Mouse (Mus musculus) large intestine, adult 2 months (tissue): ENCODE data around the gene Adat1. TPM values are rescaled to one million over a fixed set of nuclear protein-coding genes. Genes with fewer than 3 reads are reported as not detected.
A peak's percentile ranks its signal among the peaks of the same experiment; 100 is the strongest.

ENCODE experiments used
- DNase-seq: peaks from one replicate; pipeline ENCODE4 v3.0.0-alpha.2; 2012; ENCODE audit warnings: low read depth, low spot score
- WGBS: fragments of 180-500 bp; shearing (Covaris S2); methylation state at CpG from one replicate; pipeline ENCODE4 v1.1.7; 2018; 5-methylcytosine and 5-hydroxymethylcytosine counted together
- polyA plus RNA-seq: library from polyadenylated mRNA; depleted of rRNA; stranded (reverse); fragments of >200 nt; gene quantifications from 2 replicates; pipeline ENCODE4 v1.2.3, GENCODE M21; 2012; rRNA removed

Gene Adat1
- 1.7 and 2.2 TPM in 2 replicates for polyA plus RNA-seq

DNA sequence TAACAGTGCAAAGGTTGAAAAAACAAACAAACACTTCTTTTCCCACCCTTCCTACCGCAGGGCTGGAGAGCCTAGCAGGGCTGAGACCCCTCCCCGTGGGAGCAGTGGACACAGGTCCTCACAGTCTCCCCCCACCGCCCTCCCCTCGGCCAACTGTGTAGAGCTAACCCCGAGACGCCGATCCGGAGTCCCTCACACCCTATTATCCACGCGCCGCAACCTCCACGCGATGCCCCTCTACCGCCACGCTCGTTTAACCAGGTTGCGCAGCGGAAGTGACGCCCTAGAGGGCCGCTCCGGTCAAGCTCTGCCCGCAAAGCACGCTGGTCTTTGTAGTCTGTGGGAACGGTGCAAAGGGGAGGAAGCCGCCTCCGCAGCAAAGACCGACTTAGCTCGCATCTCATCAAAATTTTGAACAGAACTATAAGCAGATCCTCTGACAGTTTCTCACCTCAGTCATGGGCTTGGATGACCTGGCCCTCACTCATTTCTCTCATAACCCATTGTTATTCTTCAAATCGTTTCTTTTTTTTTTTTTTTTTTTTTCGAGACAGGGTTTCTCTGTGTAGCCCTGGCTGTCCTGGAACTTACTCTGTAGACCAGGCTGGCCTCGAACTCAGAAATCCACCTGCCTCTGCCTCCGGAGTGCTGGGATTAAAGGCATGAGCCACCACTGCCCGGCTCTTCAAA is at the start of gene Adat1:
Gene Adat1, minus strand, starts transcription at position 290 of the 690 bp plus-strand sequence.
- WGBS = 2% methylated on average over 33 of the region's 33 CpGs
- peak; percentile 85 for DNase-seq

DNA sequence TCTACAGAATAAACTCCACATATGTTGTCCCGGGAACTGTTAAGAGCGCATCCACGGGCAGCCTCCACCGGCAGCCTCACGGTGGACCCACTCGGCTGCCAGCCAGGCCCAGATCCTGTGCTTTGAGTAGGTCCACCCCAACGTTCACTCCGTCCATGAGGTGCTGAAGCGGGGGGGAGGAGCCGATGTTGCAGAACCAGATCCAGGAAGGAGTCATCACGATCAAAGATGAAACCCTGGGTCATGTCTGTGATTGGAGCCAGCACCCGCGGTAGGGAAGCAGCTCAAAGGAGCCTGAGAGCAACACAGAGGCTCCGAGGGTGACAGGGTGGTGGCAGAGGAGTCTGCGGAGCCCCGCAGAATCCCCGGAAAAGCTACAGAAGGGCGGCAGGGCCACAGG is 45.4 kb upstream of the Adat1 start:
- DNase-seq = no peak
- 78% methylated on average over 18 of the region's 18 CpGs for WGBS

DNA sequence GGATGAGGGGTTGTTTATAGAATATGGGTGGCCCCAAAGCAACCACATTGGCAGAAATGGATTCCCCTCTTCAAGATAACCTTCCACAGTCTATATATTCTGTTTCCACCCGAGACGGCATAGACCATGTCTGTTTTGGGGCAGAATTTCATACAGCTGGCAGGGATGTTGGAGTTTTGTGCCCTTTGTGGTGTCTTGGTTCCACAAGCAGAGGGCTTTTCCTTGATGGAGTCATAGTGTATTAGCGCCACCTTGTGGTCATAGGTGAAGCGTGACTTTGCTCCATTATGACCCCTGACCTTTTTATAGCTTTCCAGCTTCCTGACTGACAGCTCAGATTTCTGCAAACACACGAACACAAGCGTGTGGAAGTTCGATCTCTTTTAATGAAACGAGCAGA is 42.5 kb upstream of the Adat1 start:
- 11% methylated on average over 8 of the region's 8 CpGs for WGBS
- DNase-seq = peak; percentile 45

DNA sequence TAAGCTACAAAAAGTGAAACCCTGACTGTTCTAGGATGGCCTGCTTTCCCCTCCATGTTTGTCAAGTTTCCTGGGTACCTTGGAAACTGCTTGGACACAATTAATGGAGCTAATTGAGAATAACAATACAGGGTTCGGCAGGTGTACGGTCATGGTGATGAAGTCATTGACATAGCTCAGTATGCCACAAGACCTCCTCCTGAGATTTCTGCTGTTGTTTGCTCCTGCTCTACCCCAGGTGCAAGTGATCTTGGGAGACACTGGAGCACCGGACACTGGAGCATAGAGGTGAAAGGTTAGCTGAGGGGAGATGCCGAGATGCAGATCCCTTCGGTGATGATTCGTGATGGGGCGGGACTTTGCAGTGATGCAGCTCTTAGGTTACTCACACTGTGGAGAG is 41.0 kb upstream of the Adat1 start:
- 71% methylated on average over 7 of the region's 7 CpGs for WGBS
- DNase-seq = no peak

DNA sequence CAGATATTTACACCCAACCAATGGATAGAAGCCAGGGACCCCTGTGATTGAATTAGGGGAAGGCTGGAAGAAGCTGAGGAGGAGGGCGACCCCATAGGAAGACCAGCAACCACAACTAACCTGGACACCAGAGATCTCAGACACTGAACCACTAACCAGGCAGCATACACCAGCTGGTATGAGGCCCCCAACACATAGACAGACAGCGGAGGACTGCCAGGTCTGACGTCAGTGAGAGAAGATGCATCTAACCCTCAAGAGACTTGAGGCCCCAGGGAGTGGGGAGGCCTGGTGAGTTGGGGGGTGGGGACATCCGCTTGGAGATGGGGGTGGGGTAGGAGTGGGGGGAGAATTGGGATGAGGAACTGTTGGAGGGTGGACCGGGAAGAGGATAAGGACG is 38.6 kb upstream of the Adat1 start:
- 71% methylated on average over 6 of the region's 6 CpGs for WGBS
- no peak for DNase-seq

- DNase-seq = no peak
- WGBS = 71% methylated on average over 7 of the region's 7 CpGs
Measured at GRCm38 (mm10) chr8:112029455-112029854, 37.4 kb upstream of the Adat1 start.

GRCm38 (mm10) chr8:112014936-112015335 is 22.8 kb upstream of the Adat1 start, which contains the start of gene Gm6793:
Gene Gm6793 (minus strand): TSS chr8:112015036.
- WGBS = 94% methylated on average over 11 of the region's 11 CpGs
- no peak for DNase-seq

- no peak for DNase-seq
- WGBS = under 1% methylated on average over 40 of the region's 40 CpGs
Measured at GRCm38 (mm10) chr8:112011816-112012242, 19.7 kb upstream of the Adat1 start.

DNA sequence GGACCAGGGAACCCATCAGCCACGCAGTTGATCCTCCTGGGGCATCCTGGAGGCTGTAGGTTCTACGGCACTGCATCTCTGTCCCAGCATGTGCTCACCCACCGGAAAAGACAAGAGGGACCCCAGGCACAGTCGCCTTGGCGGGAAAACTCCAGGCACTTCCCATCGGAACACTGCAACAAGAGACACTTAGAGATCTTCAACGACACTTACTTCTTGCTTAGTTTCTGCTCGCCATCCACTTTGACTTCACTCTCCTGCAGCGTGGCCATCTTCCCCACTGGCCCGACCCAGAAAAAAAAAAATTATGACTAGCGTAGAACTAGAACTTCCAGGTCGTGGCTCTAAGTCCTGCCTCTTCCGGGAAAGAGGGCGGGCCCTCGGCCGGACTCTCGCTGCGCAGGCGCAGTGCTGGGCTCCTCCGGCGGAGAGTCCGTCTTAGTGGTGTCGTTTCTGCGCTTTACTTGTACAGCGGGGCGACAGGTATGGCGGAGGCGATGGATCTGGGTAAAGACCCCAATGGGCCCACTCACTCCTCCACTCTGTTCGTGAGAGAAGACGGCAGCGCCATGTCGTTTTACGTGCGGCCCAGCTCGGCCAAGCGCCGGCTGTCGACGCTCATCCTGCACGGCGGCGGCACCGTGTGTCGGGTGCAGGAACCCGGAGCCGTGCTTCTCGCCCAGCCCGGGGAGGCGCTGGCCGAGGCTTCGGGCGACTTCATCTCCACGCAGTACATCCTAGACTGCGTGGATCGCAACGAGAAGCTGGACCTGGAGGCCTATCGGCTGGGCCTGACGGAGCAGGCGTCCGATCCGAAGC is 19.1 kb upstream of the Adat1 start, which contains the start of the genes Kars and Terf2ip:
Gene Kars, minus strand, starts transcription at position 327 of the 819 bp plus-strand sequence.
Gene Terf2ip, plus strand, starts transcription at position 402 of the 819 bp plus-strand sequence.
- under 1% methylated on average over 61 of the region's 61 CpGs for WGBS
- peak; percentile 83 for DNase-seq

DNA sequence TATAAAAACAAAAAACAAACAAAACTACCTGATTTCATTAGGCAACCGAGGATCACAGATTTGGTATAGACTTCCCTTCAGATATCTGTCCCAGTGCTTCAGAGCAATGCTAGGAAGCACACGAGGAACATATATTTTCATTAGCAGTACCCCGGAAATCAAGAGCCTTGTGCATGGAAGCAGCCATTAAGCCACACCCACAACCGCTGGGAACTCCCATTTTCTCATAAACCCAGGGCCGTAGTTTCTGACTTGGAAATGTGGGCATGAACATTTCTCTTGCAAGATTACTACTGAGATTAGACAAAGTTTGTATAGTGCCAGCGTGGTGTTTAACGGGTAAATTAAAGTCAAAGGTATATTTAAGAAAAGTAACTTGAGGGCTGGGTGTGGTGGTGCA is 17.5 kb upstream of the Adat1 start:
- DNase-seq = no peak
- 62% methylated on average over 7 of the region's 7 CpGs for WGBS

GRCm38 (mm10) chr8:112007669-112008068 is 15.6 kb upstream of the Adat1 start:
- no peak for DNase-seq
- WGBS = 73% methylated on average over 2 of the region's 2 CpGs

DNA sequence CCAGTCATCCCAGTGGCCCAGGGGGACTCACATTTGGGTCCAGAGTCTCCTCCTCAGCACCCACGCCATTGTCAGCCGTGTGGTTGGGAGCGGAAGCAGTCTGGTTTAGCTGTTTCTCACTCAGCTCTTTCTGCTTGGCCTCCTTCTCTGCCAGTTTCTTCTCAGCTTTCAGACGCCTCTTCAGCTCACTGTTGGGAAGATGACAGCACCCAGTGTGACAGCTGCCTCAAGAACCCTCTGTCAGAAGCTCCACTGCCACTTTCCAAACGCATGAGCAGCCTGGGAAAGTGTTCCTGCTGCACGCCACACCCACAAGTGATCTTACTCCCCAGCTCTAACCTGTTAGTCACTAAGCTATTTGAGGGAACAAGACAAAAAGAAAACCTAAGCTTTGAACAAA is 13.5 kb upstream of the Adat1 start:
- no peak for DNase-seq
- WGBS = 91% methylated on average over 6 of the region's 6 CpGs

DNA sequence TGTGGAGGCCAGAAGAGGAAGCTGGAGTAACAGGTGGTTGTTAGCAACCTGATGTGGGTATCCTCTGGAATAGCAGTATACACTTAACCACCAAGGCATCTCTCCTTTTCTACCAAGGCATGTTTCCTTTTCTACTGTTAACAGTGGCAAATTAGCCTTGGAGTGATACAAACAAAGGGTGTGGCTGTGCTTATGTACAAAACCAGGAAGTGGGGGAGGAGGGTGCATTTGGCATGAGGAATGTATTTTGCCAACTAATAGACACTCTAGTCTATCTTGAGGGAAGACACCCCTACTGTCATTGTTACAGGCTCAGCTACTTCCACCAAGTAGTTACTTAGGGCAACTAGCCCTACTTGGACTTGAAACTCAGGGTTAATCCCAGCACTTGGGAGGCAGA is 12.7 kb upstream of the Adat1 start:
- no peak for DNase-seq

DNA sequence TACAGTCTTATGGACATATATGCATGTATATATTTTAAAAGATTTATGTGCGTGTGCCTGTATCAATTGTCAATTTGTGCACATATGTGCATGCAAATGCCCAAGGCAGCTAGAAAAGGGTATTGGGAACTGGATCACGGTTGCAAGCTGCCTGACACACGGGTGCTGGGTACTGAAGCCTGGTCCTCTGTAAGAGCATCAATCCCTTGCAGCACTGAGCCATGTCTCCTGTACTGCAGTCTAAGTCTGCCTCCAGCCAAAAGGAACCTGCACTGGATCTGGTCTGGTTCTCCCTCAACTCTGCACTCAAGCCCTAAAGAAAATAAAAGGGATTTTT is 569 bp upstream of the Adat1 start:
- WGBS = 53% methylated on average over 3 of the region's 3 CpGs
- DNase-seq = no peak

DNA sequence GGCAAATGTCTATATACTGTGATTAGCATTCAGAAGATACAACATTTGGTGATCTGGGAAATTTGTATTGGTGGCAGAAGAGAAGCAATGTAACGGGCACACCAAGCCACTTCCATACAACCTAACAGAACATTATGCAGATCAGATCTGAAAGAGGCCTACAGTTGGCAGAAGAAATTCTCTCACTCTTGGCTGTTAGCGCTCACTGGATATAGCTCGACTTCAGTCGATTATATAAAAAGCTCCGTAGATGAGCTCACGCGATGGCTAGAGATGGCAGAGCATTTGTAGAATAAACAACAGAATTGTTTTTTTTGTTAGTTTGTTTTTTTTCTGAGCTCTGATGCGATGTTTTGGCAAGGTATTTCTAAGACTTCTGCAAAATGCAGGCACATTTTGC is 824 bp downstream of the Adat1 start:
- DNase-seq = no peak
- WGBS = 42% methylated on average over 8 of the region's 8 CpGs

GRCm38 (mm10) chr8:111989911-111990310 is 2.2 kb downstream of the Adat1 start:
- 5% methylated on average over 7 of the region's 7 CpGs for WGBS
- peak; percentile 52 for DNase-seq

DNA sequence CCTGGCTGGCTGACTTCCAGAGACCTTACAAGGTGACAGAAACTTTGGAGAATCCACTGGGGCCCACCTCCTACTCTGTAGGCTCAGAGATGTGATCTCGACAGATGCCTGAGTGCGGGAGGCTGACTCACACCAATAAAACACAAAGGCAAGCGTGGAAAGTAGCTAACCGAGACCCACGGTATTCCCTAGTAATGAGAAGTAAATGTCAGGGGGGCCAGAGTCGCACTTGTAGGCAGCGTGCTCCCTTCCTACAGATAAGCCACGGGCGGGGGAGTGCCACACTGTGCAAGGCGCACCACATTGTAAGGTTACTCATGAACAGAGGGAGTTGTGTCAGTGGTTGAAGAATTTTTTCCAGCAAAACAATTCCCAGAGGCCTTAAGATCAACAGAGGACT is 7.6 kb downstream of the Adat1 start:
- 72% methylated on average over 10 of the region's 10 CpGs for WGBS
- no peak for DNase-seq

DNA sequence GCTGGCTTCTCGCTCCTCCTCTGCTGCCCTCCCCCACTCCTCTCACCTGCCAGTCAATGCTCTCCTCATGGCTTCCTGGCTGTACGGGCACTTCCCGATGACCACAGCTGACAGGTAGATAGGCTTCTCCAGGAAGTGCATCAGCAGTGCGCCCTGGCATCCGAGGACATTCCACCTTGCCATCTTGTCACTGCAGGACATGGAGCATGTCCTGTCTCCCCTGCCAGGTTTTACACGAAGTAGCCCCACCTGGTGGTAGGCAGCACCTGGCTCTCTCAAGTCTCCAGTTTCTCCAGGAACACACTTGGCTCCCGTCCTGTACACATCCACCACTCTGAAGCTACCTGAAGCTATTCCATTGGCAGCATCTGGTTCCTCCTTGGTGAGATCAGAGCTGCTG is 10.0 kb downstream of the Adat1 start:
- DNase-seq = no peak
- WGBS = 72% methylated on average over 7 of the region's 7 CpGs

DNA sequence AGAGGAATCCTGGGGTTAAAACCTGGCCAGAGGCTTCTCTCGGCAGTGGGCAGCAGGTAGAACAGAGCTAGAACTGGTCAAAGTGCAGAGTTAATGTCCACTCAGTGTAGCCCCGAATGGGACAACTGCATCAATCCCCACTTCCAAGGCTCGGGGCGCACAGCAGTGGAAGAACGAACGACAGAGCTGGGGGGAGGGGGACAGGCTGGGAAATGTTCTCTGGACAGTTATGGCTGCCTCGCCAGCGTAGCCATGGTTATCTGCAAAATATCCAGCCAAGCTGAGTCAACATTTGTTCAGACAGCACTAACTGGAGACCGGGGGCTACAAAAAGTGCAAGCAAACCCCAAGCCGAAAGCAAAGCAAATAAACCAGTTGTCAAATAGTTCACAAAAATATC is 14.0 kb downstream of the Adat1 start:
- no peak for DNase-seq
- 66% methylated on average over 10 of the region's 10 CpGs for WGBS

- 81% methylated on average over 2 of the region's 2 CpGs for WGBS
- DNase-seq = no peak
Measured at GRCm38 (mm10) chr8:111976326-111976725, 15.8 kb downstream of the Adat1 start.

DNA sequence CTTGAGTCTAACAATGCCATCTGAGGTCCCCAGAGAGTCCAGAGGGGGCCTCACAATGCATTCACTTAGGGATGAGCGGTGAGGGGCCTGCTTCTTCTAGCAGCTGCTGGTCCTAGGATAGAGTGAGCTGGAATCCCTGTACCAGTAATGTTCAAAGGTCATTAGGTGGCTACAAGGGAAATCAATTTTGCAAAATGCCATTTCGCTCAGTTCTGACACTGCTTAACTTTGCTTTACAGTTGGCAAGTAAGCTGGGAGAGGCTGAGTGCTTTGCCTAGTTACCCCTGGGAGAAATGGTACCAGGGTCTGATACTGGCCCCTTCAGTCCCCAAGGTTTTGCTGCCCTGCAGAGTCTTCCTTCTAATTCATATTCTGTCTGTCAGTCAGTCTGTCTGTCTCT is 16.4 kb downstream of the Adat1 start:
- DNase-seq = no peak
- WGBS = 92% methylated on average over 2 of the region's 2 CpGs
